Mouse (Mus musculus) midbrain, embryonic 11.5 days (tissue): ENCODE results near the gene Lcn2. TPM values are rescaled to one million over a fixed set of nuclear protein-coding genes. Genes with fewer than 3 reads are reported as not detected.

ENCODE experiments used
- ATAC-seq: fragments of 200-750 bp; cut with Nextera tagmentation; 2 replicates; pipeline ENCODE4 v1.8.0; 2017; ENCODE audit warnings: moderate TSS enrichment, moderate library complexity; ENCODE audit not compliant: low FRiP score
- DNase-seq: peaks from one replicate; pipeline ENCODE4 v3.0.0; 2015; ENCODE audit warnings: low spot score; ENCODE audit errors: missing footprints
- H3K27ac ChIP-seq: fragments of 300-500 bp; sonication (generic); 2 replicates; pipeline ENCODE4 v1.5.1; 2014; ENCODE audit warnings: low read depth, low read length
- H3K27me3 ChIP-seq: fragments of 300-500 bp; sonication (generic); 2 replicates; pipeline ENCODE4 v1.6.1; 2014; ENCODE audit warnings: mild to moderate bottlenecking, low read length, moderate library complexity, mixed read lengths; ENCODE audit not compliant: control insufficient read depth, insufficient read depth
- H3K36me3 ChIP-seq: fragments of 300-500 bp; sonication (generic); 2 replicates; pipeline ENCODE4 v1.6.1; 2014; ENCODE audit warnings: mild to moderate bottlenecking, low read length, moderate library complexity, mixed read lengths; ENCODE audit not compliant: control insufficient read depth, insufficient read depth
- H3K4me1 ChIP-seq: fragments of 300-500 bp; sonication (generic); 2 replicates; pipeline ENCODE4 v1.6.1; 2014; ENCODE audit warnings: low read length; ENCODE audit not compliant: control insufficient read depth, insufficient read depth
- H3K4me2 ChIP-seq: fragments of 300-500 bp; sonication (generic); 2 replicates; pipeline ENCODE4 v1.6.1; 2014; ENCODE audit warnings: mild to moderate bottlenecking, moderate library complexity
- H3K4me3 ChIP-seq: fragments of 300-500 bp; sonication (generic); 2 replicates; pipeline ENCODE4 v1.5.1; 2014; ENCODE audit warnings: low read depth, low read length
- H3K9ac ChIP-seq: fragments of 300-500 bp; sonication (generic); 2 replicates; pipeline ENCODE4 v1.6.1; 2014; ENCODE audit warnings: low read length
- H3K9me3 ChIP-seq: fragments of 300-500 bp; sonication (generic); 2 replicates; pipeline ENCODE4 v1.6.1; 2016; ENCODE audit warnings: low read length; ENCODE audit not compliant: control insufficient read depth
- WGBS: fragments of 180-500 bp; shearing (Covaris S2); extraction: QIAGEN DNeasy Blood & Tissue Kit; methylation state at CpG from one replicate; pipeline ENCODE4 v1.1.7; 2014; 5-methylcytosine and 5-hydroxymethylcytosine counted together
- polyA plus RNA-seq: library from polyadenylated mRNA; unstranded; fragments of >200 nt; fragmentation: Nextera tagmentation; extraction: Ambion mirVana; gene quantifications from 2 replicates; pipeline ENCODE4 v1.2.1, GENCODE M21; 2014

Lcn2 gene
- polyA plus RNA-seq, 1 experiment from 2014 or later: 0.30 TPM

GRCm38 (mm10) chr2:32416556-32416955, 28.5 kb upstream of the Lcn2 start:
- H3K4me1 ChIP-seq: no peaks in the 10 kb centered on the region
- no peak overlapping the region for H3K4me2 ChIP-seq
- no peak overlapping the region for H3K27ac ChIP-seq
- no peaks in the 10 kb centered on the region for H3K27me3 ChIP-seq
- no peaks in the 10 kb centered on the region for H3K9me3 ChIP-seq
- DNase-seq (peak; percentile 76), ATAC-seq (no peak)
- H3K9ac ChIP-seq: no peak overlapping the region
- H3K36me3 ChIP-seq: peaks cover 36% of the 10 kb centered on the region
- no peak overlapping the region for H3K4me3 ChIP-seq
- WGBS: 85% methylated on average over 2 of the region's 2 CpGs

GRCm38 (mm10) chr2:32415801-32416200, 27.7 kb upstream of the Lcn2 start:
- DNase-seq (no peak), ATAC-seq (no peak)
- Histone ChIP-seq H3K9ac (no peak overlapping the region), H3K27me3 (no peaks in the 10 kb centered on the region), H3K4me1 (no peaks in the 10 kb centered on the region), H3K36me3 (peaks cover 31% of the 10 kb centered on the region), H3K4me2 (no peak overlapping the region), H3K4me3 (no peak overlapping the region), H3K27ac (no peak overlapping the region), H3K9me3 (no peaks in the 10 kb centered on the region)
- 93% methylated on average over 12 of the region's 12 CpGs for WGBS

GRCm38 (mm10) chr2:32413936-32414335, 25.9 kb upstream of the Lcn2 start:
- H3K27ac ChIP-seq: no peak overlapping the region
- H3K9me3 ChIP-seq: no peaks in the 10 kb centered on the region
- DNase-seq (no peak), ATAC-seq (no peak)
- H3K9ac ChIP-seq: no peak overlapping the region
- H3K4me3 ChIP-seq: no peak overlapping the region
- no peaks in the 10 kb centered on the region for H3K27me3 ChIP-seq
- H3K4me1 ChIP-seq: no peaks in the 10 kb centered on the region
- no peak overlapping the region for H3K4me2 ChIP-seq
- 69% methylated on average over 5 of the region's 5 CpGs for WGBS
- peaks cover 30% of the 10 kb centered on the region for H3K36me3 ChIP-seq

- no peak overlapping the region for H3K4me3 ChIP-seq
- no peak overlapping the region for H3K4me2 ChIP-seq
- 91% methylated on average over 6 of the region's 6 CpGs for WGBS
- H3K4me1 ChIP-seq: no peaks in the 10 kb centered on the region
- H3K9me3 ChIP-seq: no peaks in the 10 kb centered on the region
- H3K27me3 ChIP-seq: no peaks in the 10 kb centered on the region
- H3K36me3 ChIP-seq: peaks cover 24% of the 10 kb centered on the region
- DNase-seq (peak; percentile 76), ATAC-seq (no peak)
- H3K9ac ChIP-seq: no peak overlapping the region
- H3K27ac ChIP-seq: no peak overlapping the region
These were observed 24.9 kb upstream of the Lcn2 start for GRCm38 (mm10) chr2:32412742-32413531.

GRCm38 (mm10) chr2:32411407-32411806, 23.4 kb upstream of the Lcn2 start:
- no peaks in the 10 kb centered on the region for H3K27me3 ChIP-seq
- H3K9ac ChIP-seq: no peak overlapping the region
- H3K4me2 ChIP-seq: no peak overlapping the region
- no peaks in the 10 kb centered on the region for H3K4me1 ChIP-seq
- peak; percentile 35 for DNase-seq
- no peak overlapping the region for H3K27ac ChIP-seq
- H3K9me3 ChIP-seq: no peaks in the 10 kb centered on the region
- H3K4me3 ChIP-seq: no peak overlapping the region
- ATAC-seq: no peak
- peaks cover 17% of the 10 kb centered on the region for H3K36me3 ChIP-seq
- 95% methylated on average over 7 of the region's 7 CpGs for WGBS

- WGBS: 71% methylated on average over 25 of the region's 25 CpGs
- Histone ChIP-seq H3K27ac (no peak overlapping the region), H3K9me3 (no peaks in the 10 kb centered on the region), H3K4me3 (no peak overlapping the region), H3K36me3 (no peaks in the 10 kb centered on the region), H3K4me1 (no peaks in the 10 kb centered on the region), H3K27me3 (no peaks in the 10 kb centered on the region), H3K4me2 (no peak overlapping the region), H3K9ac (no peak overlapping the region)
- DNase-seq (no peak), ATAC-seq (no peak)
These were observed 20.7 kb upstream of the Lcn2 start for GRCm38 (mm10) chr2:32408429-32409424.

GRCm38 (mm10) chr2:32407144-32407824, 19.2 kb upstream of the Lcn2 start:
- Histone ChIP-seq H3K9ac (no peak overlapping the region), H3K9me3 (no peaks in the 10 kb centered on the region), H3K27me3 (no peaks in the 10 kb centered on the region), H3K27ac (no peak overlapping the region), H3K4me2 (no peak overlapping the region), H3K4me1 (no peaks in the 10 kb centered on the region), H3K4me3 (no peak overlapping the region), H3K36me3 (no peaks in the 10 kb centered on the region)
- DNase-seq (no peak), ATAC-seq (no peak)
- WGBS: 90% methylated on average over 7 of the region's 7 CpGs

- no peak overlapping the region for H3K27ac ChIP-seq
- H3K4me3 ChIP-seq: no peak overlapping the region
- H3K36me3 ChIP-seq: no peaks in the 10 kb centered on the region
- ATAC-seq (0 out of 2 replicates have a peak, but pooled peaks have one; percentile 24), DNase-seq (peak; percentile 99)
- no peaks in the 10 kb centered on the region for H3K27me3 ChIP-seq
- no peak overlapping the region for H3K9ac ChIP-seq
- no peaks in the 10 kb centered on the region for H3K9me3 ChIP-seq
- no peaks in the 10 kb centered on the region for H3K4me1 ChIP-seq
- no peak overlapping the region for H3K4me2 ChIP-seq
- WGBS: 35% methylated on average over 2 of the region's 2 CpGs
These were observed 16.6 kb upstream of the Lcn2 start for GRCm38 (mm10) chr2:32404663-32405062.
